Mouse (Mus musculus) megakaryocyte progenitor cell, adult 5-6 weeks (primary cell): ENCODE measurements at regions not wholly inside any gene's neighbourhood (a gene's known extent, or its start where the extent isn't known, plus 50 kb on each side); places are given as distances from the start of the nearest gene placed in this dataset.

Experiments used
- ATAC-seq: replicated peaks from 2 replicates; pipeline ENCODE4 v1.8.0; 2016; ENCODE audit warnings: mild to moderate bottlenecking, moderate TSS enrichment, inconsistent platforms; ENCODE audit not compliant: poor library complexity

DNA sequence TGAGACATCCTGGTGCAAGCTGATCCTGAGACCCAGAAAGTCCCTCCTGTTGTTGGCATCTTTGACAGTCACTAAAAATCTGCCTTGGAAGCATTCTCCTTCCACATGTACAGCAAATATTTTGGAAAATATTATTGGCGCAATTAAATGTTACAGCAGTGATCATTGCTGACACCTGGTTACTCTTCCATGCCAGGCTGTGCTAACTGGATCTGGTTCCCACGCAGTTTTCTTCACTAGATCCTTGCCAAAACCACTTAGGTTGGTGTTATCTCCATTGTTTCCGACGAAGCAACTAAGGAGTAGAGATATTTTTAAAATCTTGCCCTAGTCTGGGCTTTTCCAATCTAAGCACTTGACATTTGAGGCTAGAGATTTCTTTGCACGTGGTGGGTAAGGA is 321.8 kb upstream of the G2e3 start:
- ATAC-seq, result no peak

GRCm38 (mm10) chr12:51025531-51025930 is 322.3 kb upstream of the G2e3 start:
- ATAC-seq, result no peak

GRCm38 (mm10) chr12:51024057-51024743 is 323.7 kb upstream of the G2e3 start:
- no peak for ATAC-seq

DNA sequence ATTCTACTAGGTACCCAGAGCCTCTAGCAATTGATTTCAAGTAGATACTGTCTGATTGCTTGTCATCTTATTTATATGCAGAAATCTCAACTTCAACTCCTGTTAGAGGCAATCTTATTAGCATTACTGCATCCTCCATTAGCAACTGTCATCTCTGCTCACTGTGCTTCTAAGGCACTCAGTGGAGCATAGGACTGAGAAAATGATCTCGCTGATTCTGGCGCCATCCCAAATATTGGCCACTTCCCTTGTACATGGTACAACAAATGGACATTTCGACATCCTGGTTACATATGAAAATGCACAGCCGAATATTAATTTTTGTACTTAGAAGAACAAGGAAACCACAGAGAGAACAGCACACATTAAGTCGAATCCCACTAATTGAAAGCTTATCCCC is 329.7 kb upstream of the G2e3 start:
- no peak for ATAC-seq

GRCm38 (mm10) chr12:51016081-51016480 is 331.8 kb upstream of the G2e3 start:
- ATAC-seq, result no peak

DNA sequence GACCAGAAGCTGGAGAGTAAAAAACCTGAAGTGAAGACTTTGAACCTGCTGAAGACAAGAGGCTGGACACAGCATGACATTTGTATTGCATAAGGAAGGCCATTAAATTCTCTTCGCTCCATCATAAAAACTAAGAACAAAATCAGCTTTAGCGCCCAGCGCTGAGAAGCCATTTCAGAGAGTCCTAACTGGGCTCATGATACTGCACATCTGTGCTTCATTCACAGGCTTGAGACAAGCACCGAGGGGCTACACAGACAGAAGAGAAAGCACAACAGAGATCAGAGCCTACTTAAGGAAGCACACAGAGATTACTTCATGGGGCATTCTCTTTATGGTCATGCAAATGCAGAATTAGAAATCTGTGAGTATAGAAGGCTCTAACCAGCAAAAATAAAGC is 338.2 kb upstream of the G2e3 start:
- ATAC-seq, result no peak

- ATAC-seq, result no peak
Observed at GRCm38 (mm10) chr12:51001722-51002592, 345.9 kb upstream of the G2e3 start.

DNA sequence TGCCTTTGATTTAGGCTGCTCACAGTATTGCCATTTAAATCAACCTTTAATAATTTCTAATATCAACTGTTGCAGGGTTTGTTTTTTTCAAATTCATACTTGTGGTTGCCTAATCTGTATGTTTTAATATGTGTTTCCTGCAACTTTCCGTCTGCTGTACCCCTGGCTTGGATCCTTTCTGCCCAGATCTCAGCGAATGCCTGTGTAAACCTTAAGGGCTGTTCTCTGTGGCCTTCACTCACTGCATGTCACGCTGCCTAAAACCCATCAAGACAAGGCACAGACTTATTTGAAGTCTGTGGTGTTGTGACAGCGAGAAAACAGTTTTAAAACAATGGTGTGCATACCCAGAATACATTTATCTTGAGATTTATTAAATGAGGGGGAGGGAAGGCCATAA is 346.8 kb upstream of the G2e3 start:
- no peak for ATAC-seq

GRCm38 (mm10) chr12:51000281-51001075 is 347.4 kb upstream of the G2e3 start:
- no peak for ATAC-seq

- peak; percentile 71 for ATAC-seq
Observed at GRCm38 (mm10) chr12:50999295-51000237, 348.3 kb upstream of the G2e3 start.

GRCm38 (mm10) chr12:50995664-50996063 is 346.8 kb upstream of the Prkd1 start:
- no peak for ATAC-seq

GRCm38 (mm10) chr12:50989561-50990325 is 340.8 kb upstream of the Prkd1 start:
- ATAC-seq, result no peak

DNA sequence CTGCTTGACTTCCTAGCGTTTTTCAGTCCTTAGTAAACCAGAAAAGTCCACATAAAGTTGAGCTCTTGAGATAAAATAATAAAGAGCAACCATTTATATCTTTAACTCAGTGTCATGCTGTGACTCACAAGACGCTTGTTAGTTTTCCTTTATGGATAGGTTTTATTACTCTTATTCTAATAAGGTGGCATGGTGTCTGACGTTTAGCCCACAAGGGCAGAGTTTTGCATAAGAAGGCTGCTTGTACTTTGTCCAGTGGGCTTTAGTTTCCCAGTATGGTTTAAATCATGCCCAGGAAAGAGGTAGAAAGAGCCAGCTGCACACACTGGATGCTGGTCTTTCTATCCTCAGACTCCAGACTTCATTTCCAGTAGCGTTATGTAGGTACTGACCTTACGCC is 332.4 kb upstream of the Prkd1 start:
- no peak for ATAC-seq

DNA sequence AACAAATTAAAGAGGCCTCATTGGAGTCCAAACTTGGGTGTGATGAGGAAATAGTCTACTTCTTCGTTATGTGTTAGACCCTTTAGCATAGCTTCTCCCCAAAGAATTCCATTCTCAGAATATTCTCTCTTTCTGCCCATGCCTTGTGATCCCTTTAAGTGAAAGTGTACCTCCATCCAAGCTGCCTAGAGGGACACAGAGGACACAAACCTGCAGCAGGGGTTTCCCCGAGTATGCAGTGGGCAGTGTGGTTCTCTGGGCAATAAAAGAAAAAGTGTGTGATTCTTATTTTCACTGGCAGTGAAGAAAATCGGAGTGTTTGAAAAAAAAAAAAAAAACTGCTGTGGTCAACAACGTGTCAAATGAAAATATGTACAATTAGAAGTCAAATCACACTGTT is 331.9 kb upstream of the Prkd1 start:
- ATAC-seq, result no peak

DNA sequence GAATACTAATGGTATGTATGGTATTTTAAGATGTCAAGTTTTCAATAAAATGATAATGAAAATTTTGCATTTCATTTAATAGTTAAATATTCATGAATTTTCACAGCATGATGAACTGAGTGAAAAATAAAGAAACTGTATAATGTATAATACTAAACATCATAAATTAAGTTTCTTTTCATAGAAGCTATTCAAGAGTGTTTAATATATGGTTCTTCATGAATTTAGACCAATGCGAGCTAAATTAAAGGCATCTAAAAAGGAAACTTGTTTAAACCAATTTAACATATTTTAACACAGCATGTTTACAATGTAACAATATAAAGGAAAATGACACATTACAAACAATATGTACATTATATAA is 321.8 kb upstream of the Prkd1 start:
- ATAC-seq, result no peak

- no peak for ATAC-seq
Observed at GRCm38 (mm10) chr12:50969887-50970758, 321.2 kb upstream of the Prkd1 start.

DNA sequence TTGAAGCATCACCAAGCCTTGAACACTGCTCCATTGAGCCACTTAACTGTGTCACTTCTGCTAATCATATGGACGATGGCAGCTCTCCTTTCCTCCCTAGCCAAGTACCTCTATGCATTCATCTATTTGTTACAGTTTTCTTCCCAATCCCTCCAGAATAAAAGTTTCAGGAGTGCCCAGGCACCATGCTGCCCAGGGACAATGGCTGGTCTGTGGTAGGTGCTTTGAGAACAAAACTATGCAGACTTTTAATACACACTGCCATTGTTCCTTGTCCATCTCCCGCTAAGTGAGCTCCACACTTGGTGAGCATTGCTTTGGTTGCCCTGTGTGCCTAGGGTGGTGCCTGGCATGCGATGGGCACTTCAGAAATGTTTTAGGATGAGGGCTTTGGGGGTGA is 320.5 kb upstream of the Prkd1 start:
- ATAC-seq, result no peak

GRCm38 (mm10) chr12:50967168-50967810 is 318.4 kb upstream of the Prkd1 start:
- no peak for ATAC-seq
